Mouse (Mus musculus): Measurements from ENCODE around the gene Gm3233. TPM values are rescaled to one million over a fixed set of nuclear protein-coding genes. Genes with fewer than 3 reads are reported as not detected.
"Not testable (repeated sequence)": the region's sequence is repeated elsewhere in the genome, so short reads cannot be mapped to it uniquely, and the experiment has no call there.

Gene Gm3233
- not detected in 2 replicates for polyA plus RNA-seq (2015; fragmentation: Nextera tagmentation; extraction: Ambion mirVana)

DNA sequence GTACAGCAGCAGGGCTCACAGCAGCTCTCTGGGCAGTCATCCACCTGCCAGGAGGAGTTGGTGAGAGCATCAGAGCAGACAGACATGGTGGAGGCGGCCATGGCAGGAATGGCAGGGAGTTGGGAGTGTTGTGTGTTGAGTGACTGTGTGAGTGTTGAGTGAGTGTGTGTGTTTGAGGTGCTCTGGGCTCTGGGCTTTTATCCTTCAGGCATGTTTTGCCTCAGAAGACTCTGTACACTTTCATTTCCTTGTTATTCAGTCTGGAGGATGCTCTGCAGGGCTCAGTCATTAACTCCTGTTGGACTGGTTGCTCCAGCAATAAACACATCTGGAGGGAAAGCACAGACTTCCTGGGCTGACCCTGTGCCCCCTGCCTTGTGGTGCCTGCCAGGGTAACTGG lies at the start of gene Gm3233:
Gm3233 (minus strand) TSS at position 101 of the 400 bp plus-strand sequence.
- 70% methylated on average over 1 of the region's 1 CpGs for WGBS
- not testable (repeated sequence) for ATAC-seq; H3K27ac ChIP-seq; H3K27me3 ChIP-seq; H3K4me3 ChIP-seq (replicated peaks); H3K36me3 ChIP-seq; H3K9ac ChIP-seq (replicated peaks); H3K4me2 ChIP-seq (replicated peaks); H3K9me3 ChIP-seq; H3K4me1 ChIP-seq (replicated peaks)

DNA sequence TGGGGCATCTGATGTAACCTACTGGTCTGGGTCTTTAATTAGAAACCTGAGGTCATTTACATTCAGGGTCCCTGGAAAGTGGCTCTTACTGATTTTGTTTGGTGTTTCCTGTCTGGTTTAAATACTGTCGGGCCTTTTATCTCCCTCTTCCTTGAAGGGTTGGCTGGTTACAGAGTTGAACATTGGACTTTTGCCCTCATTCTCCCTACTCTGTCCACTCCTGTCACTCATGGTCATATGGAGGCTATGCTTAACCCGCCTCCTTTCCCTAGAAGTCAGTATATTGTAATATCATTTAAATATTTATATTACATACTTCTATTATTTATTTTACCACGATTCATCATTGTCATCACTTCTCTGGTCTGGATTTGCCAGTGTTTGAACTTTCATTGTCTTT lies 44.6 kb upstream of the Gm3233 start:
- ATAC-seq, result no peak
- Histone ChIP-seq H3K4me1 (replicated peaks) (peaks cover 3% of the 10 kb centered on the region; the same call in 1 of the 2 replicates), H3K4me2 (replicated peaks) (no peak overlapping the region), H3K9ac (replicated peaks) (no peak overlapping the region), H3K27me3 (no peaks in the 10 kb centered on the region), H3K9me3 (peaks cover 5% of the 10 kb centered on the region; the same call in 1 of the 2 replicates), H3K36me3 (no peaks in the 10 kb centered on the region), H3K4me3 (replicated peaks) (no peak overlapping the region), H3K27ac (no peak overlapping the region)
- WGBS, result 87% methylated on average over 3 of the region's 3 CpGs

DNA sequence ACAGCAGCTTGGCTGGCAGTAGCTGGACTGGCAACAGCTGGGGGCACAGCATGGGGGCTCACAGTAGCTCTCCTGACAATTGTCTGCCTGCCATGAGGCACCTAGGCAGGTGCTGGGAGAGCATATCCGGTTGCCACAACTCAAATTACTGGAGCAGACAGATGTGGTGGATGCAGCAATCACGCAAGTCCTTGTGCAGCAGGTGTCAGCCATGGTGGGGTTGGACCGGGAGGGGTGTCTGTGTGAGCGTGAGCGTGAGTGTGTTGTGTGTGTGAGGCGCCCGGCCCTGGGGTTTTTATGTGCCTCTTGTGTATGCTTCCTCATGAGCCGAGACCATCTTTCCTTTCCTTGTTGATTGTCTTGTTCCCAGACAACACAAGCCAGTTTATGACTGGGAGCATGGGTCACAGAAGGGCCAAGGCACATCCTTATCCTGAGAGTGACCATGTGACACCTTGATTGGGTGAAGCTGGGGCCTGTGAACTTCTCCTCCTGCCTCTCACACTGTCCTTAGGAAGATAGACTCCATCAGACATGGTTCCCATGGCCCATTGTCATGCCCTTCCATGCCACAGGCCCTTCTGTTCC lies 39.5 kb upstream of the Gm3233 start, which contains the start of gene Gm19668:
Gm19668 (minus strand) TSS at position 213 of the 588 bp plus-strand sequence.
- peak within 1 kb of the TSS; percentile 73 for H3K27ac ChIP-seq
- peaks cover 16% of the 10 kb centered on the region for H3K4me1 ChIP-seq (replicated peaks)
- ATAC-seq, result no peak
- H3K36me3 ChIP-seq, result no peaks in the 10 kb centered on the region
- WGBS, result 68% methylated on average over 8 of the region's 8 CpGs
- no peak within 1 kb of the TSS for H3K4me3 ChIP-seq (replicated peaks)
- no peaks in the 10 kb centered on the region for H3K27me3 ChIP-seq
- H3K4me2 ChIP-seq (replicated peaks), result no peak within 1 kb of the TSS
- no peaks in the 10 kb centered on the region for H3K9me3 ChIP-seq
- no peak within 1 kb of the TSS for H3K9ac ChIP-seq (replicated peaks)

DNA sequence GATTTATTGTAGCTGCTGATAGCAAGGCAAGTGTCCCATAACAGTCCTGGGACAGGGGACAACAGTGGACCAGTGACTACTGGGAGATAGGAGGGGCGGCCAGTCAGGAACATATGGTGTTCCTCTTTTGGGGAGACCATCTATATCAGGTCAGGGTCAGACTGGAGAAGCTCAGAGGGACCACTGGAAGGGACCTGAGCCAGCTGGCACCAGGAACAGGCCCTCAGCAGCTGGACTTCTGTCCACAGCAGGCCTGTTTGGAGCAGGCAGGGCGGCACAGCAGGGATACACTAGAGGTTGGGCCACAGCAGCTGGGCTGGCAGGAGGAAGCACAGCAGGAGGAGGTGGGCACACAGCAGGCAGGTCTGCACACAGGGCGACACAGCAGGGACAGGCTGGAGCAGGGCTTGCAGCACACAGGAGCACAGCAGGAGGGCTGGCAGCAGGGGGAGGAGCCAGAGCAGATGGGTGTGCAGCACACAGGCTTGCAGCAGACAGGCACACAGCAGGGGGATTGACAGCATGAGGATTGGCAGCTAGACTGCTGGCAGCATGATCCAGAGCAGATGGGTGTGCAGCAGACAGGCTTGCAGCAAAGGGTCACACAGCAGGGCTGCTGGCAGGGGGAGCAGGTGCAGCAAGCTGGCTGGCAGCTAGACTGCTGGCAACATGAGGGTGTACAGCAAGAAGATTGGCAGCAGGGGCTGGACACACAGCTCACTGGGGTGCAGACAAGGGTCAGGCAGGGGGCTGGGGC lies 38.9 kb upstream of the Gm3233 start:
- H3K9me3 ChIP-seq; H3K9ac ChIP-seq (replicated peaks); H3K4me3 ChIP-seq (replicated peaks); H3K36me3 ChIP-seq; H3K4me2 ChIP-seq (replicated peaks); H3K27me3 ChIP-seq: not testable (repeated sequence)
- Histone ChIP-seq H3K4me1 (replicated peaks) (peaks cover 16% of the 10 kb centered on the region), H3K27ac (peak overlapping the region; percentile 73)
- ATAC-seq, result 0 out of 2 replicates have a peak, but pooled peaks have one; percentile 43
- 37% methylated on average over 3 of the region's 3 CpGs for WGBS

DNA sequence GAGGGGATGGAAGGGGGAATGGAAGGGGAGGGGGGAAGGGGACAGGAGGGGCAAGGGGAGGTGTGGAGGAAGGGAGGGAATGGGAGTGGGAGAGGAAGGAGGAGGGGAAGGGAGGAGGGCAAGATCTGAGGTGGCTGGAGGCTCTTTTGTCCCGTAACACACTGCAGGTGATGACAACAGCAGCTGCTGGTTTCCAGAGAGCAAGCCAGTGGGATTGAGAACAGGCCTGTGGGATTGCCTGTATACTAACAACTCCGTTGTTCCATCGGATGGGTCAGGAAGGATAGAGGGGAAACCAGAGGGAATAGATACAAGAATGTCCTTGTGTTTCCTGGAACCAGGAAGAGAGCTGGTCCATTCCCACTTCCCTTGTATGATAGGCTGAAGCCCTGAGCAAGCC lies 38.2 kb upstream of the Gm3233 start:
- no peak for ATAC-seq
- Histone ChIP-seq H3K4me3 (replicated peaks) (no peak overlapping the region), H3K9me3 (no peaks in the 10 kb centered on the region), H3K9ac (replicated peaks) (no peak overlapping the region; the same call in 1 of the 2 replicates), H3K36me3 (no peaks in the 10 kb centered on the region), H3K4me1 (replicated peaks) (peaks cover 16% of the 10 kb centered on the region), H3K4me2 (replicated peaks) (no peak overlapping the region), H3K27me3 (no peaks in the 10 kb centered on the region), H3K27ac (peak overlapping the region; percentile 73)
- WGBS, result 12% methylated on average over 3 of the region's 3 CpGs

DNA sequence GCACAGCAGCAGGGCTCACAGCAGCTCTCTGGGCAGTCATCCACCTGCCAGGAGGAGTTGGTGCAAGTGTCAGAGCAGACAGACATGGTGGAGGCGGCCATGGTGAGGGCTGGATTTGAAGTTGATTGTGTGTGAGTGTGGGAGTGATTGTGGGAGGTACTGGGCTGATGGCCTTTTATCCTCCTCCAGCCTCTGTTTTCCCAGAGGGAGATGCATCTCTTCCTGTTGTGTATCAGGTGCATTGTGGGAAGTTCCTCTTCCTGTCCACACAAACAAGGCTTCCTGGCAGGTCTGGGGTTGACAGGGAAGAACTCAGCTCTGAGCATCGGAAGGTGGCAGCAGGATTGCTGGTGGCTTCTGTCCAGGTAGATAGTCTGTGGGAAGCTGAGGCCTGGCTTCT lies 35.5 kb upstream of the Gm3233 start, which contains the start of gene Gm9639:
Gm9639 (minus strand) TSS at position 101 of the 400 bp plus-strand sequence.
- Histone ChIP-seq H3K4me1 (replicated peaks) (peaks cover 16% of the 10 kb centered on the region), H3K27ac (peak within 1 kb of the TSS; percentile 58; the same call in 1 of the 2 replicates), H3K27me3 (no peaks in the 10 kb centered on the region), H3K4me2 (replicated peaks) (no peak within 1 kb of the TSS), H3K4me3 (replicated peaks) (no peak within 1 kb of the TSS), H3K9me3 (no peaks in the 10 kb centered on the region), H3K9ac (replicated peaks) (no peak within 1 kb of the TSS), H3K36me3 (no peaks in the 10 kb centered on the region)
- WGBS, result 52% methylated on average over 2 of the region's 2 CpGs
- no peak for ATAC-seq

DNA sequence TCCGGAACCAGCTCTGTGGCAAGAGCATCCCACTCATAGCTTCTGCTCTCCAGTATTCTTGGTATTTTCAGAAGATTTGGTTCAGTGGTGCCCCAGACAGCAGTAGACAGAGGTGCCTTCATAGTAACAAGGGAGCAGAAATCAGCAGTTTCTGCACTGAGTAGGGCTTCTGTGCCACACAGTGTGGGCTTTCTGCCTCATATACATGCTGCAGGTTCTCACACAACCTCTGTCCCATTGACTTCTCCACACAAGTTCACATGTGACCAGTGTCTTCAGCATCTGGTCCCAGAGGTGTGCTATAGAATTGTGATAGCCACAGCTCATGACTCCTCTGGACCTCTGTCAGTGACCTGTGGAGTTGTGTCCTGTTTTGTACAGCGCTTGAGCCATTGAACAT lies 29.1 kb upstream of the Gm3233 start:
- no peaks in the 10 kb centered on the region for H3K36me3 ChIP-seq
- H3K9me3 ChIP-seq, result no peaks in the 10 kb centered on the region
- H3K4me1 ChIP-seq (replicated peaks), result no peaks in the 10 kb centered on the region
- no peak overlapping the region for H3K27ac ChIP-seq
- ATAC-seq, result no peak
- WGBS, result 84% methylated on average over 2 of the region's 2 CpGs
- no peaks in the 10 kb centered on the region for H3K27me3 ChIP-seq
- no peak overlapping the region for H3K9ac ChIP-seq (replicated peaks)
- no peak overlapping the region for H3K4me3 ChIP-seq (replicated peaks)
- H3K4me2 ChIP-seq (replicated peaks), result no peak overlapping the region

DNA sequence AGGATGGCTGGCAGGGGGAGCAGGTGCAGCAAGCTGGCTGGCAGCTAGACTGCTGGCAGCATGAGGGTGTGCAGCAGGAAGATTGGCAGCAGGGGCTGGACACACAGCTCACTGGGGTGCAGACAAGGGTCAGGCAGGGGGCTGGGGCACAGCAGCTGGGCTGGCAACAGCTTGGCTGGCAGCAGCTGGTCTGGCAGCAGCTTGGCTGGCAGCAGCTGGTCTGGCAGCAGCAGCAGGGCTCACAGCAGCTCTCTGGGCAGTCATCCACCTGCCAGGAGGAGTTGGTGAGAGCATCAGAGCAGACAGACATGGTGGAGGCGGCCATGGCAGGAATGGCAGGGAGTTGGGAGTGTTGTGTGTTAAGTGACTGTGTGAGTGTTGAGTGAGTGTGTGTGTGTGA lies 28.4 kb upstream of the Gm3233 start, which contains the start of gene Gm7137:
Gm7137 (minus strand) TSS at position 325 of the 400 bp plus-strand sequence.
- not testable (repeated sequence) for H3K4me1 ChIP-seq (replicated peaks); H3K9me3 ChIP-seq; H3K4me2 ChIP-seq (replicated peaks); ATAC-seq; H3K36me3 ChIP-seq; H3K9ac ChIP-seq (replicated peaks); H3K27ac ChIP-seq; H3K27me3 ChIP-seq; H3K4me3 ChIP-seq (replicated peaks)
- 43% methylated on average over 1 of the region's 1 CpGs for WGBS

DNA sequence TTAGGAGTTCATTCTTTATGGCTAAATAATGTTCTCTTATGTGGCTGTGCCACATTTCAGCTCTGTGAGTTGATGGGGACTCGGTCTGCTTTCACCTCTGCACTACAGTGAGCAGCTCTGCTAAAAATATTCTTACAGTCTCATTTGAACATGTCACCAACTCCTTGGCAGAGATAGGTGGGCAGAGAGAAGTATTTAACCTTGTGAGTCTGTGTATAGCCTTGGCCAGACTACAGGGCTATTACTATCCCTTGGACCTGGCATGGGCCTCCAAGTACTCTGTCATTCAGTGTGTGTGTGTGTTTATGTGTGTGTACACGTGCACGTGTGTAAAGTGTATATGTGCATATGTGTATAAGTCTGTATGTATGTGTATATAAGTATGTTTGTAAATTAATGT lies 23.9 kb upstream of the Gm3233 start:
- H3K9ac ChIP-seq (replicated peaks); H3K9me3 ChIP-seq; H3K27ac ChIP-seq; H3K4me2 ChIP-seq (replicated peaks); H3K4me3 ChIP-seq (replicated peaks); H3K36me3 ChIP-seq; H3K4me1 ChIP-seq (replicated peaks); ATAC-seq; H3K27me3 ChIP-seq: not testable (repeated sequence)
- 93% methylated on average over 2 of the region's 3 CpGs for WGBS

DNA sequence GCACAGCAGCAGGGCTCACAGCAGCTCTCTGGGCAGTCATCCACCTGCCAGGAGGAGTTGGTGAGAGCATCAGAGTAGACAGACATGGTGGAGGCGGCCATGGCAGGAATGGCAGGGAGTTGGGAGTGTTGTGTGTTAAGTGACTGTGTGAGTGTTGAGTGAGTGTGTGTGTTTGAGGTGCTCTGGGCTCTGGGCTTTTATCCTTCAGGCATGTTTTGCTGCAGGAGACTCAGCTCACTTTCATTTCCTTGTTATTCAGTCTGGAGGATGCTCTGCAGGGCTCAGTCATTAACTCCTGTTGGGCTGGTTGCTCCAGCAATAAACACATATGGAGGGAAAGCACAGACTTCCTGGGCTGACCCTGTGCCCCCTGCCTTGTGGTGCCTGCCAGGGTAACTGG lies 23.0 kb upstream of the Gm3233 start, which contains the start of gene Gm3250:
Gm3250 (minus strand) TSS at position 101 of the 400 bp plus-strand sequence.
- H3K36me3 ChIP-seq; H3K9me3 ChIP-seq; H3K4me2 ChIP-seq (replicated peaks); ATAC-seq; H3K4me3 ChIP-seq (replicated peaks); H3K9ac ChIP-seq (replicated peaks); H3K27ac ChIP-seq; H3K27me3 ChIP-seq; H3K4me1 ChIP-seq (replicated peaks): not testable (repeated sequence)
- WGBS, result 33% methylated on average over 1 of the region's 1 CpGs

DNA sequence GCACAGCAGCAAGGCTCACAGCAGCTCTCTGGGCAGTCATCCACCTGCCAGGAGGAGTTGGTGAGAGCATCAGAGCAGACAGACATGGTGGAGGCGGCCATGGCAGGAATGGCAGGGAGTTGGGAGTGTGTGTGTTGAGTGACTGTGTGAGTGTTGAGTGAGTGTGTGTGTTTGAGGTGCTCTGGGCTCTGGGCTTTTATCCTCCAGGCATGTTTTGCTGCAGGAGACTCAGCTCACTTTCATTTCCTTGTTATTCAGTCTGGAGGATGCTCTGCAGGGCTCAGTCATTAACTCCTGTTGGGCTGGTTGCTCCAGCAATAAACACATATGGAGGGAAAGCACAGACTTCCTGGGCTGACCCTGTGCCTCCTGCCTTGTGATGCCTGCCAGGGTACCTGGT lies 17.4 kb upstream of the Gm3233 start, which contains the start of gene Gm7138:
Gm7138 (minus strand) TSS at position 101 of the 400 bp plus-strand sequence.
- 63% methylated on average over 1 of the region's 1 CpGs for WGBS
- H3K9me3 ChIP-seq; H3K4me2 ChIP-seq (replicated peaks); H3K9ac ChIP-seq (replicated peaks); ATAC-seq; H3K36me3 ChIP-seq; H3K27me3 ChIP-seq; H3K4me3 ChIP-seq (replicated peaks); H3K27ac ChIP-seq; H3K4me1 ChIP-seq (replicated peaks): not testable (repeated sequence)

DNA sequence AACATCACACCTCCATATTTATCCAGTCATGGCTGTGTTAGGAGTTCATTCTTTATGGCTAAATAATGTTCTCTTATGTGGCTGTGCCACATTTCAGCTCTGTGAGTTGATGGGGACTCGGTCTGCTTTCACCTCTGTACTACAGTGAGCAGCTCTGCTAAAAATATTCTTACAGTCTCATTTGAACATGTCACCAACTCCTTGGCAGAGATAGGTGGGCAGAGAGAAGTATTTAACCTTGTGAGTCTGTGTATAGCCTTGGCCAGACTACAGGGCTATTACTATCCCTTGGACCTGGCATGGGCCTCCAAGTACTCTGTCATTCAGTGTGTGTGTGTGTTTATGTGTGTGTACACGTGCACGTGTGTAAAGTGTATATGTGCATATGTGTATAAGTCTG lies 12.7 kb upstream of the Gm3233 start:
- ATAC-seq, result not testable (repeated sequence)

More for the DNA sequence above, 12.7 kb upstream of the Gm3233 start:
- not testable (repeated sequence) for H3K4me1 ChIP-seq (replicated peaks); H3K36me3 ChIP-seq; H3K9ac ChIP-seq (replicated peaks); H3K9me3 ChIP-seq; H3K4me3 ChIP-seq (replicated peaks); H3K4me2 ChIP-seq (replicated peaks); H3K27ac ChIP-seq; H3K27me3 ChIP-seq
- 91% methylated on average over 3 of the region's 3 CpGs for WGBS

Measured in midbrain, embryonic 13.5 days (tissue).